In the genomic region with DNA sequence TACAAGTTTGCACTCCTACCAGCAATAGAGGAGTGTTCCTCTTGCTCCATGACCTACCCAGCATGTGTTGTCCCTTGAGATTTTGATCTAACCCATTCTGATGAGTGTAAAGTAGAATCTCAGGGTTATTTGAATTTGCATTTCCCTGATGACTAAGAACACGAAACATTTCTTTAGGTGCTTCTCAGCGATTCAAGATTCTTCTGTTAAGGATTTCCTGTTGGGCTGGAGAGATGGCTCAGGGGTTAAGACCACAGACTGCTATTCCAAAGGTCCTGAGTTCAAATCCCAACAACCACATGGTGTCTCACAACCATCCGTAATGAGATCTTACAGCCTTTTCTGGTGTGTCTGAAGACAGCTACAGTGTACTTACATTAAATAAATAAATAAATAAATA, we compare ENCODE assay signal across 19 mouse cellular contexts. TPM values are rescaled to one million over a fixed set of nuclear protein-coding genes. Genes with fewer than 3 reads are reported as not detected.
DNase-seq lines count a peak whose midpoint lies in the region; TF ChIP-seq lines count a peak whose summit lies in the region.
"Had no signal": no experiment of that assay in that cellular context is flagged by ENCODE, and none has a peak within 500 bp of the region (broad histone marks: within the 10 kb centered on the region; RNA-seq: fewer than 3 reads in every experiment).

No protein-coding gene starts in this region.

- no peaks in the 10 kb centered on the region for H3K79me2 ChIP-seq in CH12.LX (replicated peaks; ENCODE audit: control insufficient read depth, extremely low read depth, insufficient read depth, poor library complexity, severe bottlenecking)

- DNase-seq in CH12.LX (ENCODE audit: extremely low read depth), result peak; percentile 53
- DNase-seq in right cerebral cortex, postnatal 10 days (ENCODE audit: low spot score in 2 of 2), result no peak
- DNase-seq: adrenal gland, adult 2 months; adrenal gland, adult 8-10 months; adrenal gland, postnatal 10 days; adrenal gland, postnatal 14 days; adrenal gland, postnatal 25 days; adrenal gland, postnatal 36 days; B cell, adult 2 months; cerebellum, adult 11 months; cerebellum, adult 11-12 months; cerebellum, adult 18-20 months; cerebellum, adult 2 months; cerebellum, adult 8-10 months had no signal

- TF ChIP-seq EP300 in CH12.LX (IDR thresholded peaks at IDR 0.05; ENCODE audit: low read length), result peak; percentile 15; the same call in 1 of the 2 replicates

- dilution Hi-C loops in CH12.LX (cut with MboI; ENCODE audit: extremely low pct_ligation_motif_present, extremely low pct_unique_long_range_greater_than_20kb, low sequenced_read_pairs), result no loop called here

- no peaks in the 10 kb centered on the region for H3K4me1 ChIP-seq in CH12.LX (ENCODE audit: control insufficient read depth in 1 of 2, insufficient read depth in 2 of 2)

- no peak for TF ChIP-seq CTCF in CH12.LX (conservative IDR thresholded peaks at IDR 0.05 in 1 of 2, IDR thresholded peaks at IDR 0.05 in 1 of 2; ENCODE audit: low read depth in 2 of 2, low read length in 2 of 2)

- no peak overlapping the region for H3K4me2 ChIP-seq in CH12.LX (ENCODE audit: insufficient read depth, low read depth, poor library complexity, severe bottlenecking)

- TF ChIP-seq RAD21 in CH12.LX (IDR thresholded peaks at IDR 0.05; ENCODE audit: low read depth, low read length), result no peak

- no peak for TF ChIP-seq POLR2A in CH12.LX (IDR thresholded peaks at IDR 0.05; ENCODE audit: low read depth, low read length)

- H3K4me3 ChIP-seq in CH12.LX (replicated peaks in 1 of 3; ENCODE audit: low read depth in 2 of 3, low read length in 2 of 3, poor library complexity in 1 of 3), result no peak overlapping the region

- H3K36me3 ChIP-seq in CH12.LX (replicated peaks in 1 of 2; ENCODE audit: control insufficient read depth in 1 of 2, insufficient read depth in 1 of 2, low read length in 1 of 2), result no peaks in the 10 kb centered on the region
- H3K36me3 ChIP-seq: G1E had no signal

- H3K9ac ChIP-seq in CH12.LX (ENCODE audit: insufficient read depth, low read depth), result no peak overlapping the region

- in situ Hi-C loops in CH12.LX (cut with MboI; ENCODE audit: low pct_ligation_motif_present, low pct_unique_long_range_greater_than_20kb, low sequenced_read_pairs), result no loop called here

- no peaks in the 10 kb centered on the region for H3K9me3 ChIP-seq in CH12.LX (replicated peaks; ENCODE audit: low read length)
- H3K9me3 ChIP-seq: G1E had no signal

- H3K27ac ChIP-seq in CH12.LX (ENCODE audit: insufficient read depth, low read depth), result no peak overlapping the region

- no peaks in the 10 kb centered on the region for H3K27me3 ChIP-seq in CH12.LX (replicated peaks)

TF ChIP-seq in CH12.LX, 34 proteins besides CTCF, POLR2A, EP300 and RAD21:
- TF ChIP-seq MXI1 (IDR thresholded peaks at IDR 0.05; ENCODE audit: low read depth, low read length) (no peak), KAT2A (IDR thresholded peaks at IDR 0.05; ENCODE audit: insufficient replicate concordance, low read length) (no peak), UBTF (IDR thresholded peaks at IDR 0.05; ENCODE audit: low read depth, low read length) (no peak), NELFE (IDR thresholded peaks at IDR 0.05; ENCODE audit: low read depth, low read length) (no peak), ETS1 (conservative IDR thresholded peaks at IDR 0.05; ENCODE audit: low read depth, low read length) (no peak), ZC3H11A (IDR thresholded peaks at IDR 0.05; ENCODE audit: low read depth, low read length) (no peak), JUND (conservative IDR thresholded peaks at IDR 0.05; ENCODE audit: low read depth, low read length) (0 out of 2 replicates have a peak, but pooled peaks have one; percentile 16), MAX (IDR thresholded peaks at IDR 0.05; ENCODE audit: low read length) (no peak), MYC (IDR thresholded peaks at IDR 0.05; ENCODE audit: low read depth, low read length) (no peak), TBP (conservative IDR thresholded peaks at IDR 0.05; ENCODE audit: low read depth, low read length) (peak; percentile 97), MAZ (IDR thresholded peaks at IDR 0.05; ENCODE audit: low read depth, low read length) (no peak), GABPA (IDR thresholded peaks at IDR 0.05; ENCODE audit: insufficient replicate concordance, low read depth, low read length) (no peak), BHLHE40 (IDR thresholded peaks at IDR 0.05; ENCODE audit: low read depth, low read length) (no peak), ZKSCAN1 (IDR thresholded peaks at IDR 0.05; ENCODE audit: borderline replicate concordance, low read depth, low read length) (no peak), CHD1 (IDR thresholded peaks at IDR 0.05; ENCODE audit: low read depth, low read length) (no peak), ELF1 (IDR thresholded peaks at IDR 0.05; ENCODE audit: low read depth, low read length) (peak; percentile 21; the same call in 1 of the 2 replicates), RCOR1 (conservative IDR thresholded peaks at IDR 0.05; ENCODE audit: low read depth, low read length) (no peak), MAFK (IDR thresholded peaks at IDR 0.05; ENCODE audit: insufficient replicate concordance, low read length) (no peak)

RNA-seq across cellular contexts. Expression of a gene that starts 47.9 kb away (rescaled TPM):
- total RNA-seq in CH12.LX (2012; rRNA removed), result 1.2 and 1.3 TPM in 2 replicates
- 3.9 and 5.6 TPM in 2 replicates for total RNA-seq in CH12.LX (2014; rRNA removed)
- 3.9 and 4.3 TPM in 2 replicates for polyA plus RNA-seq in CH12.LX (2012; ENCODE audit: insufficient read length, low read depth)
- total RNA-seq: G1E, MEL had no signal
- polyA plus RNA-seq: activated CD4-positive, CD25-positive, alpha-beta regulatory T cell, adult 4 months; CD4-positive, CD25-positive, alpha-beta regulatory T cell, adult 4 months; G1E; Patski had no signal
